Mouse (Mus musculus): ENCODE measurements around the gene Nr6a1. TPM values are rescaled to one million over a fixed set of nuclear protein-coding genes. Genes with fewer than 3 reads are reported as not detected.

Gene Nr6a1
- total and polyA plus RNA-seq, 3 experiments: 5.6 to 6.1 (median 5.8) TPM

DNA sequence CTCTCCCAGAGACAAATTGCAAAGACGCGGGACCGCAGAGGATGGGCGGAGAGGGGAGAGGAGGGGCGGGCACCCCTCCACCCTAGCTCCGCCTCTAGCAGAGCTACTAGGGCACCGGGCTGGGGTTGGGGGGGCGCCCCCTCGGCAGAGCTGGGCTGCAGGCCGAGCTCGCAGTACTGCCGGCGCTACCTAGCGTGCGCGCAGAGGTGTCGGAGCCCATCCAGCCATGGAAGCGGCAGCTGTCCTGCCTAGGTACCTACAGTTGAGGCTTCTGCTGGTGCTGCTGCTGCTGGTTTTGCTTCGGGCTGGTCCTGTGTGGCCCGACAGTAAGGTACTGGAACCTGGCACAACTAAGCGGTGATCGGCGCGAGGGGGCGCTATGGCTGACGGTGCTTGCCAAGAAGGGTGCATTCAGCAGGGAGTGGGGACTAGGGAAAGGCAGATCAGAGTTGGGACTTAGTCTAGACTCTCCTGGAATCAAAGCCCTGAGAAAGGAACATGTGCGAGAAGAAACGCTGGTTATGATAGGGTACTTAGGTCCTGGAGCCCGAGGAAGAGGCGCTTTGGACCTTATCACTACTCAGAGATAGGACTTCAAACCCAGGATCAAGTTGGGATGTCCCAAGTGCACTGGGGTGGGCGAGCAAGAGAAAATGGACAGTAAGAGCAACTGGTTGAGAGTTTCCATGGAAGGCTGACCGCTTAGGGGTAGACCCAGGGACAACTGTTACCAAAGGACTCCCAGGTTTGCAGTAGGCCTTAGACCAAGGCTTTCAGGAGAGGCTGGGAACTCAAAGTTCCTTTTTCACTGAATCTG, 4.6 kb upstream of the Nr6a1 start, which contains the start of gene Olfml2a:
Gene Olfml2a, plus strand, starts transcription at position 128 of the 817 bp plus-strand sequence.
- in situ Hi-C loops (cut with MboI; ENCODE audit: low pct_ligation_motif_present, low pct_unique_long_range_greater_than_20kb, low sequenced_read_pairs) (loop anchor here (5.0 kb wide), 1 partner anchor 65 kb away; the partner anchor contains the start of gene Wdr38), dilution Hi-C loops (cut with MboI; ENCODE audit: extremely low pct_ligation_motif_present, extremely low pct_unique_long_range_greater_than_20kb, low sequenced_read_pairs) (no loop called here)
- H3K4me1 ChIP-seq (ENCODE audit: control insufficient read depth in 1 of 2, insufficient read depth in 2 of 2): peaks cover 28 to 64% of the 10 kb centered on the region in 2 experiments
- H3K4me2 ChIP-seq (ENCODE audit: insufficient read depth, low read depth, poor library complexity, severe bottlenecking): peak within 1 kb of the TSS; percentile 34
- no peaks in the 10 kb centered on the region for H3K36me3 ChIP-seq (replicated peaks in 1 of 2; ENCODE audit: control insufficient read depth in 1 of 2, insufficient read depth in 1 of 2, low read length in 1 of 2)
- 0 out of 2 replicates have a peak within 1 kb of the TSS, but pooled peaks have one; percentile 20 for H3K9ac ChIP-seq (ENCODE audit: insufficient read depth, low read depth)
- no peak for TF ChIP-seq ZMIZ1 (IDR thresholded peaks at IDR 0.05; ENCODE audit: low read depth, low read length)
- no peak for TF ChIP-seq CHD2 (IDR thresholded peaks at IDR 0.05; ENCODE audit: low read length)
- no peak for TF ChIP-seq ZKSCAN1 (IDR thresholded peaks at IDR 0.05; ENCODE audit: borderline replicate concordance, low read depth, low read length)
- TF ChIP-seq CTCF (conservative IDR thresholded peaks at IDR 0.05 in 1 of 2, IDR thresholded peaks at IDR 0.05 in 1 of 2; ENCODE audit: low read depth in 2 of 2, low read length in 2 of 2): peak; percentile 41 to 73
- TF ChIP-seq JUN (IDR thresholded peaks at IDR 0.05; ENCODE audit: insufficient read depth, low read depth, low read length): no peak
- TF ChIP-seq USF2 (conservative IDR thresholded peaks at IDR 0.05; ENCODE audit: low read depth, low read length): no peak
- no peak for TF ChIP-seq KAT2A (IDR thresholded peaks at IDR 0.05; ENCODE audit: insufficient replicate concordance, low read length)
- TF ChIP-seq HCFC1 (IDR thresholded peaks at IDR 0.05; ENCODE audit: low read depth, low read length): no peak
- no peak for TF ChIP-seq POLR2AphosphoS2 (IDR thresholded peaks at IDR 0.05; ENCODE audit: low read depth, low read length)
- TF ChIP-seq SMC3 (IDR thresholded peaks at IDR 0.05; ENCODE audit: low read depth, low read length): peak; percentile 70
- no peak for TF ChIP-seq MAFK (IDR thresholded peaks at IDR 0.05; ENCODE audit: insufficient replicate concordance, low read length)
- TF ChIP-seq RAD21 (IDR thresholded peaks at IDR 0.05; ENCODE audit: low read depth, low read length): peak; percentile 28
- 0 out of 2 replicates have a peak, but pooled peaks have one; percentile 8 for TF ChIP-seq IRF4 (IDR thresholded peaks at IDR 0.05; ENCODE audit: low read depth, low read length)
- TF ChIP-seq BHLHE40 (IDR thresholded peaks at IDR 0.05; ENCODE audit: low read depth, low read length): no peak
- no peak for TF ChIP-seq MXI1 (IDR thresholded peaks at IDR 0.05; ENCODE audit: low read depth, low read length)
- TF ChIP-seq SIN3A (IDR thresholded peaks at IDR 0.05; ENCODE audit: low read length): no peak
- no peak for TF ChIP-seq ZNF384 (IDR thresholded peaks at IDR 0.05; ENCODE audit: low read depth, low read length)
- DNase-seq (ENCODE audit: extremely low read depth): peak; percentile 80
- H3K27ac ChIP-seq (ENCODE audit: insufficient read depth, low read depth): 0 out of 2 replicates have a peak within 1 kb of the TSS, but pooled peaks have one; percentile 14
- H3K4me3 ChIP-seq (replicated peaks in 1 of 3; ENCODE audit: low read depth in 2 of 3, low read length in 2 of 3, poor library complexity in 1 of 3): peak within 1 kb of the TSS; percentile 54 to 61 (median 59)
- no peaks in the 10 kb centered on the region for H3K79me2 ChIP-seq (replicated peaks; ENCODE audit: control insufficient read depth, extremely low read depth, insufficient read depth, poor library complexity, severe bottlenecking)
- H3K9me3 ChIP-seq (replicated peaks; ENCODE audit: low read length): no peaks in the 10 kb centered on the region
- no peaks in the 10 kb centered on the region for H3K27me3 ChIP-seq (replicated peaks)

GRCm38 (mm10) chr2:38930269-38930668, 2.8 kb upstream of the Nr6a1 start:
- in situ Hi-C loops (cut with MboI; ENCODE audit: low pct_ligation_motif_present, low pct_unique_long_range_greater_than_20kb, low sequenced_read_pairs): loop anchor here (5.0 kb wide), 1 partner anchor 67 kb away; the partner anchor contains the start of gene Wdr38
- H3K27me3 ChIP-seq (replicated peaks): no peaks in the 10 kb centered on the region
- no peak for TF ChIP-seq MAX (IDR thresholded peaks at IDR 0.05; ENCODE audit: low read length)
- TF ChIP-seq JUND (conservative IDR thresholded peaks at IDR 0.05; ENCODE audit: low read depth, low read length): no peak
- no peak for TF ChIP-seq ZNF384 (IDR thresholded peaks at IDR 0.05; ENCODE audit: low read depth, low read length)
- TF ChIP-seq MEF2A (IDR thresholded peaks at IDR 0.05; ENCODE audit: borderline replicate concordance, low read depth, low read length): no peak
- no peak for TF ChIP-seq NRF1 (IDR thresholded peaks at IDR 0.05; ENCODE audit: low read depth, low read length)
- TF ChIP-seq ETS1 (conservative IDR thresholded peaks at IDR 0.05; ENCODE audit: low read depth, low read length): no peak
- no peak for TF ChIP-seq CHD2 (IDR thresholded peaks at IDR 0.05; ENCODE audit: low read length)
- no peak for TF ChIP-seq EP300 (IDR thresholded peaks at IDR 0.05; ENCODE audit: low read length)
- no peak for TF ChIP-seq SMC3 (IDR thresholded peaks at IDR 0.05; ENCODE audit: low read depth, low read length)
- no peak for TF ChIP-seq ZC3H11A (IDR thresholded peaks at IDR 0.05; ENCODE audit: low read depth, low read length)
- no peaks in the 10 kb centered on the region for H3K79me2 ChIP-seq (replicated peaks; ENCODE audit: control insufficient read depth, extremely low read depth, insufficient read depth, poor library complexity, severe bottlenecking)
- peaks cover 15 to 50% of the 10 kb centered on the region in 2 experiments for H3K4me1 ChIP-seq (ENCODE audit: control insufficient read depth in 1 of 2, insufficient read depth in 2 of 2)
- H3K4me2 ChIP-seq (ENCODE audit: insufficient read depth, low read depth, poor library complexity, severe bottlenecking): no peak overlapping the region
- H3K27ac ChIP-seq (ENCODE audit: insufficient read depth, low read depth): no peak overlapping the region
- no peaks in the 10 kb centered on the region for H3K9me3 ChIP-seq (replicated peaks; ENCODE audit: low read length)
- no peak for DNase-seq (ENCODE audit: extremely low read depth)
- H3K36me3 ChIP-seq (replicated peaks in 1 of 2; ENCODE audit: control insufficient read depth in 1 of 2, insufficient read depth in 1 of 2, low read length in 1 of 2): no peaks in the 10 kb centered on the region
- H3K9ac ChIP-seq (ENCODE audit: insufficient read depth, low read depth): no peak overlapping the region
- dilution Hi-C loops (cut with MboI; ENCODE audit: extremely low pct_ligation_motif_present, extremely low pct_unique_long_range_greater_than_20kb, low sequenced_read_pairs): no loop called here
- no peak overlapping the region for H3K4me3 ChIP-seq (replicated peaks in 1 of 3; ENCODE audit: low read depth in 2 of 3, low read length in 2 of 3, poor library complexity in 1 of 3)
